In the genomic region with DNA sequence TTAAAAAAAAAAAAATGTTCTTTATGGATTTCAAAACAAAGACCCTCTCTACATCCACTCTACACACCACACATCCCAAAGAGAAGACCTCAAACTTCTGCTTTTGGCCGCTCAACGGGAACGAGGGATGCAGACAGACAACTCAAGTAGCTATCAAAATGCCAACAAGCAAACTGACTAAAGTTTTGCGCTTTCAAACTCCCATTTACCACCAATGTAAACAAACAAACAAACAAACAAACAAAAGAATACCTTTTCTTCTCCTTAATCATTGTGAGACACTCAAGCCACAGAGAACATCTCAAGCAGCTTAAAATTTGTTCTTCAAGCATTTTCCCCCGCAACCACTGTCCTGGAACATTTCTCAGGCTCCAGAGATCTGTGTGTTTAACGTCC, we compare ENCODE assay signal across 9 mouse cellular contexts. TPM values are rescaled to one million over a fixed set of nuclear protein-coding genes. Genes with fewer than 3 reads are reported as not detected.
DNase-seq lines count a peak whose midpoint lies in the region; ATAC-seq and TF ChIP-seq lines count a peak whose summit lies in the region.
"Had no signal": no experiment of that assay in that cellular context is flagged by ENCODE, and none has a peak within 500 bp of the region (broad histone marks: within the 10 kb centered on the region; RNA-seq: fewer than 3 reads in every experiment).

No protein-coding gene starts in this region.

- ATAC-seq in heart, embryonic 16.5 days (replicated peaks; ENCODE audit: extremely low read depth, insufficient read depth, low FRiP score) = no peak
- ATAC-seq in hindbrain, embryonic 15.5 days (ENCODE audit: low FRiP score, low read depth) = no peak
- no peak for ATAC-seq in midbrain, embryonic 13.5 days

- no peak for TF ChIP-seq CTCF in bone marrow, adult 2 months (IDR thresholded peaks at IDR 0.05; ENCODE audit: control insufficient read depth, insufficient read depth, low read length)

- no peaks in the 10 kb centered on the region for H3K9me3 ChIP-seq in heart, embryonic 16.5 days (replicated peaks; ENCODE audit: control insufficient read depth, low read length)
- H3K9me3 ChIP-seq in hindbrain, embryonic 15.5 days = no peaks in the 10 kb centered on the region
- H3K9me3 ChIP-seq in midbrain, embryonic 13.5 days = no peaks in the 10 kb centered on the region

- intact Hi-C loops in gastrocnemius, postnatal 36 days (cut with DNase I) = no loop called here

- peak overlapping the region; percentile 82; the same call in 1 of the 2 replicates for H3K27ac ChIP-seq in heart, embryonic 16.5 days (ENCODE audit: low read length)
- H3K27ac ChIP-seq in bone marrow, adult 2 months (ENCODE audit: control insufficient read depth, insufficient read depth, low read depth, low read length, poor library complexity) = no peak overlapping the region
- H3K27ac ChIP-seq in hindbrain, embryonic 15.5 days (replicated peaks) = no peak overlapping the region
- no peak overlapping the region for H3K27ac ChIP-seq in midbrain, embryonic 13.5 days

- no peak for DNase-seq in heart, adult 18-20 months
- DNase-seq in right cerebral cortex, adult 2 months (ENCODE audit: low spot score in 2 of 2) = no peak
- no peak for DNase-seq in gastrocnemius, postnatal 36 days
- DNase-seq in adrenal gland, postnatal 36 days = no peak
- DNase-seq: kidney, adult 9 months had no signal

- H3K27me3 ChIP-seq in heart, embryonic 16.5 days (ENCODE audit: control insufficient read depth, insufficient read depth, low read length) = no peaks in the 10 kb centered on the region
- no peaks in the 10 kb centered on the region for H3K27me3 ChIP-seq in hindbrain, embryonic 15.5 days
- peaks cover 10% of the 10 kb centered on the region; the same call in 1 of the 2 replicates for H3K27me3 ChIP-seq in midbrain, embryonic 13.5 days

- WGBS in heart, embryonic 16.5 days = 5% methylated on average over 6 of the region's 6 CpGs
- 1% methylated on average over 6 of the region's 6 CpGs for WGBS in bone marrow, adult 2 months
- 10% methylated on average over 6 of the region's 6 CpGs for WGBS in hindbrain, embryonic 15.5 days
- WGBS in midbrain, embryonic 13.5 days = 7% methylated on average over 6 of the region's 6 CpGs

- TF ChIP-seq POLR2A in bone marrow, adult 2 months (IDR thresholded peaks at IDR 0.05; ENCODE audit: borderline replicate concordance, control insufficient read depth, low read depth, low read length) = no peak

- peak overlapping the region; percentile 91 for H3K4me3 ChIP-seq in heart, embryonic 16.5 days (ENCODE audit: low read length)
- H3K4me3 ChIP-seq in bone marrow, adult 2 months (replicated peaks; ENCODE audit: control insufficient read depth, low read depth, low read length) = peak overlapping the region; percentile 97
- H3K4me3 ChIP-seq in hindbrain, embryonic 15.5 days = peak overlapping the region; percentile 53
- H3K4me3 ChIP-seq in midbrain, embryonic 13.5 days (replicated peaks) = peak overlapping the region; percentile 55

- peak overlapping the region; percentile 80 for H3K4me2 ChIP-seq in heart, embryonic 16.5 days (ENCODE audit: low read depth, low read length)
- peak overlapping the region; percentile 90 for H3K4me2 ChIP-seq in hindbrain, embryonic 15.5 days
- H3K4me2 ChIP-seq in midbrain, embryonic 13.5 days (replicated peaks) = peak overlapping the region; percentile 93

- peak overlapping the region; percentile 92 for H3K9ac ChIP-seq in heart, embryonic 16.5 days (ENCODE audit: low read length)
- peak overlapping the region; percentile 45 for H3K9ac ChIP-seq in hindbrain, embryonic 15.5 days
- H3K9ac ChIP-seq in midbrain, embryonic 13.5 days (replicated peaks) = peak overlapping the region; percentile 62

- no peaks in the 10 kb centered on the region for H3K36me3 ChIP-seq in heart, embryonic 16.5 days (ENCODE audit: control insufficient read depth, insufficient read depth)
- H3K36me3 ChIP-seq in hindbrain, embryonic 15.5 days = no peaks in the 10 kb centered on the region
- H3K36me3 ChIP-seq in midbrain, embryonic 13.5 days = no peaks in the 10 kb centered on the region

- H3K4me1 ChIP-seq in heart, embryonic 16.5 days (ENCODE audit: control insufficient read depth, insufficient read depth, low read length) = peaks cover 15% of the 10 kb centered on the region
- no peaks in the 10 kb centered on the region for H3K4me1 ChIP-seq in bone marrow, adult 2 months (ENCODE audit: control insufficient read depth, insufficient read depth, low read length)
- peaks cover 11% of the 10 kb centered on the region for H3K4me1 ChIP-seq in hindbrain, embryonic 15.5 days (replicated peaks)
- H3K4me1 ChIP-seq in midbrain, embryonic 13.5 days (replicated peaks) = peaks cover 11% of the 10 kb centered on the region

RNA-seq across cellular contexts. Expression of a gene that starts 0.8 kb away (rescaled TPM):
- 1.3 and 1.8 TPM in 2 replicates for polyA plus RNA-seq in heart, embryonic 16.5 days (2015; fragmentation: Nextera tagmentation; extraction: Ambion mirVana)
- total RNA-seq in heart, adult 18-20 months (2021) = under 1 TPM; 0.26 to 0.52 TPM
- 0.45 and 2.0 TPM in 2 replicates for polyA plus RNA-seq in bone marrow, adult 2 months (2011; ENCODE audit: insufficient read depth, insufficient read length, low replicate concordance, missing spikeins)
- polyA plus RNA-seq in hindbrain, embryonic 15.5 days (2015; fragmentation: Nextera tagmentation; extraction: Ambion mirVana) = 0.53 and 1.1 TPM in 2 replicates
- polyA plus RNA-seq in midbrain, embryonic 13.5 days (2015; fragmentation: Nextera tagmentation; extraction: Ambion mirVana) = 0.24 and 0.32 TPM in 2 replicates
- under 1 TPM in 1 of 2 experiments, not detected in 1; 0.23 TPM for total RNA-seq in gastrocnemius, postnatal 36 days (2021)
- 1 to 10 TPM in 1 of 2 experiments, under 1 TPM in 1; 0.82 to 2.0 TPM for total RNA-seq in adrenal gland, postnatal 36 days (2021)

RNA-seq across cellular contexts. Expression of a gene that starts 34.6 kb away (rescaled TPM):
- not detected in 2 replicates for polyA plus RNA-seq in heart, embryonic 16.5 days (2015; fragmentation: Nextera tagmentation; extraction: Ambion mirVana)
- not detected for total RNA-seq in heart, adult 18-20 months (2021)
- polyA plus RNA-seq in bone marrow, adult 2 months (2011; ENCODE audit: insufficient read depth, insufficient read length, low replicate concordance, missing spikeins) = not detected in 2 replicates
- polyA plus RNA-seq in hindbrain, embryonic 15.5 days (2015; fragmentation: Nextera tagmentation; extraction: Ambion mirVana) = not detected in 2 replicates
- not detected in 2 replicates for polyA plus RNA-seq in midbrain, embryonic 13.5 days (2015; fragmentation: Nextera tagmentation; extraction: Ambion mirVana)
- total RNA-seq in gastrocnemius, postnatal 36 days (2021) = not detected
- total RNA-seq in adrenal gland, postnatal 36 days (2021) = not detected

RNA-seq across cellular contexts. Expression of a gene that starts 55.0 kb away (rescaled TPM):
- 46.8 and 50.9 TPM in 2 replicates for polyA plus RNA-seq in heart, embryonic 16.5 days (2015; fragmentation: Nextera tagmentation; extraction: Ambion mirVana)
- 100 to 1,000 TPM; 148 to 177 TPM for total RNA-seq in heart, adult 18-20 months (2021)
- 5.0 and 7.1 TPM in 2 replicates for polyA plus RNA-seq in bone marrow, adult 2 months (2011; ENCODE audit: insufficient read depth, insufficient read length, low replicate concordance, missing spikeins)
- polyA plus RNA-seq in hindbrain, embryonic 15.5 days (2015; fragmentation: Nextera tagmentation; extraction: Ambion mirVana) = 22.3 and 24.0 TPM in 2 replicates
- 21.0 and 22.5 TPM in 2 replicates for polyA plus RNA-seq in midbrain, embryonic 13.5 days (2015; fragmentation: Nextera tagmentation; extraction: Ambion mirVana)
- total RNA-seq in gastrocnemius, postnatal 36 days (2021) = 10 to 100 TPM; 59.3 to 76.9 TPM
- total RNA-seq in adrenal gland, postnatal 36 days (2021) = 100 to 1,000 TPM; 141 to 203 TPM

RNA-seq across cellular contexts. Expression of a gene that starts 55.3 kb away (rescaled TPM):
- 15.9 and 20.1 TPM in 2 replicates for polyA plus RNA-seq in heart, embryonic 16.5 days (2015; fragmentation: Nextera tagmentation; extraction: Ambion mirVana)
- total RNA-seq in heart, adult 18-20 months (2021) = 1 to 10 TPM; 5.7 to 6.6 TPM
- 11.2 and 18.4 TPM in 2 replicates for polyA plus RNA-seq in bone marrow, adult 2 months (2011; ENCODE audit: insufficient read depth, insufficient read length, low replicate concordance, missing spikeins)
- 11.0 and 11.6 TPM in 2 replicates for polyA plus RNA-seq in hindbrain, embryonic 15.5 days (2015; fragmentation: Nextera tagmentation; extraction: Ambion mirVana)
- polyA plus RNA-seq in midbrain, embryonic 13.5 days (2015; fragmentation: Nextera tagmentation; extraction: Ambion mirVana) = 15.5 and 16.0 TPM in 2 replicates
- 1 to 10 TPM; 2.7 to 4.1 TPM for total RNA-seq in gastrocnemius, postnatal 36 days (2021)
- total RNA-seq in adrenal gland, postnatal 36 days (2021) = 10 to 100 TPM in 1 of 2 experiments, 1 to 10 TPM in 1; 7.5 to 11.8 TPM
